Mouse (Mus musculus): Measurements from ENCODE around the gene Hat1.
A peak's percentile ranks its signal among the peaks of the same experiment; 100 is the strongest.

Gene Hat1

GRCm38 (mm10) chr2:71466103-71466502, 77.3 kb downstream of the Hat1 start:
- no peak for DNase-seq (ENCODE audit: low spot score)

GRCm38 (mm10) chr2:71466861-71467450, 78.2 kb downstream of the Hat1 start:
- DNase-seq (ENCODE audit: low spot score) = no peak

- DNase-seq (ENCODE audit: low spot score) = no peak
These were observed 82.3 kb downstream of the Hat1 start for GRCm38 (mm10) chr2:71471094-71471493.

GRCm38 (mm10) chr2:71473830-71474229, 85.1 kb downstream of the Hat1 start:
- no peak for DNase-seq (ENCODE audit: low spot score)

- peak; percentile 61 for DNase-seq (ENCODE audit: low spot score)
These were observed 85.6 kb downstream of the Hat1 start for GRCm38 (mm10) chr2:71474345-71474744.

GRCm38 (mm10) chr2:71475311-71475710, 86.6 kb downstream of the Hat1 start:
- no peak for DNase-seq (ENCODE audit: low spot score)

- no peak for DNase-seq (ENCODE audit: low spot score)
These were observed 87.0 kb downstream of the Hat1 start for GRCm38 (mm10) chr2:71475760-71476159.

- DNase-seq (ENCODE audit: low spot score) = no peak
These were observed 89.0 kb downstream of the Hat1 start for GRCm38 (mm10) chr2:71477787-71478186.

GRCm38 (mm10) chr2:71479917-71480316, 91.2 kb downstream of the Hat1 start:
- DNase-seq (ENCODE audit: low spot score) = no peak

GRCm38 (mm10) chr2:71481825-71482224, 93.1 kb downstream of the Hat1 start:
- DNase-seq (ENCODE audit: low spot score) = no peak

GRCm38 (mm10) chr2:71483046-71483716, 94.4 kb downstream of the Hat1 start:
- DNase-seq (ENCODE audit: low spot score) = no peak

- DNase-seq (ENCODE audit: low spot score) = no peak
These were observed 94.9 kb downstream of the Hat1 start for GRCm38 (mm10) chr2:71483717-71484066.

All from MN1 (cell line).